Comparison of ENCODE assay signal across 17 mouse cellular contexts in the genomic region with DNA sequence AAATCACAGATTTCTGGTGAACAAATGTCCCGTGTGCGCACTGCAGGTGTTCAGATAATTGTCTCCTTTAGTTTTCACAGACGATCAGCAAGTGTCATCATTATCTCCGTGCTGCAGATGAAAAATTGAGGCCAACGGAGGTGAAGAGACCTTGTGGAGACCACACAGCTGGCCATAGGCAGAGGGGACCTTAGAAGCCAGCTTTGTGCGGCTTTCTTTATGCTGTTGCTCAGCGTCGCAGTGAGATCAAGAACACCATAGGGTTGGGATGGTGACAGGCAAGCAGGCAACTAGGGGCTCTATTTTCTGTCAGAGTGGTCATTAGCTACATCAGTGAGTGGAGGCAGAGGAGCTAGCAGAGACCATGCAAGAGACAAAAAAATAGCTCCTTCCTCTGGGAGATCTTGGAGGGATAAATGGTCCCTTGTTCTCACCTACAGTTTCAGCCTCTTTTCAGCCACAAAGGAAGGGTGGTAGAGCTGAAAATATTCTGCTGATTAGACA.
"Had no signal": no experiment of that assay in that cellular context is flagged by ENCODE, and none has a peak within 500 bp of the region (broad histone marks: within the 10 kb centered on the region; RNA-seq: fewer than 3 reads in every experiment).

No protein-coding gene starts in this region.

- DNase-seq: lung, adult 18-20 months; lung, embryonic 14.5 days; lung, postnatal 10 days; lung, postnatal 4 days; retina, postnatal 1 day; right cerebral cortex, adult 18-20 months; right cerebral cortex, postnatal 25 days; right cerebral cortex, postnatal 4 days; spleen, adult 18-20 months; thymus, adult 18-20 months; thymus, postnatal 14 days; thymus, postnatal 36 days had no signal

- H3K36me3 ChIP-seq: midbrain, embryonic 10.5 days; neural tube, embryonic 13.5 days; neural tube, embryonic 15.5 days had no signal

- H3K4me2 ChIP-seq: lung, embryonic 14.5 days; neural tube, embryonic 13.5 days; neural tube, embryonic 15.5 days had no signal

- H3K9me3 ChIP-seq: midbrain, embryonic 10.5 days; neural tube, embryonic 13.5 days; neural tube, embryonic 15.5 days had no signal

- H3K27ac ChIP-seq: liver, embryonic 14.5 days; midbrain, embryonic 10.5 days; neural tube, embryonic 13.5 days; neural tube, embryonic 15.5 days had no signal

- H3K9ac ChIP-seq: liver, embryonic 14.5 days; lung, embryonic 14.5 days; neural tube, embryonic 13.5 days; neural tube, embryonic 15.5 days had no signal

- H3K27me3 ChIP-seq: neural tube, embryonic 13.5 days; neural tube, embryonic 15.5 days had no signal

- H3K4me1 ChIP-seq: midbrain, embryonic 10.5 days; neural tube, embryonic 13.5 days; neural tube, embryonic 15.5 days had no signal

- H3K4me3 ChIP-seq: midbrain, embryonic 10.5 days; myocyte; neural tube, embryonic 13.5 days; neural tube, embryonic 15.5 days had no signal
